Comparison of ENCODE assay signal across 19 mouse cellular contexts in the genomic region with DNA sequence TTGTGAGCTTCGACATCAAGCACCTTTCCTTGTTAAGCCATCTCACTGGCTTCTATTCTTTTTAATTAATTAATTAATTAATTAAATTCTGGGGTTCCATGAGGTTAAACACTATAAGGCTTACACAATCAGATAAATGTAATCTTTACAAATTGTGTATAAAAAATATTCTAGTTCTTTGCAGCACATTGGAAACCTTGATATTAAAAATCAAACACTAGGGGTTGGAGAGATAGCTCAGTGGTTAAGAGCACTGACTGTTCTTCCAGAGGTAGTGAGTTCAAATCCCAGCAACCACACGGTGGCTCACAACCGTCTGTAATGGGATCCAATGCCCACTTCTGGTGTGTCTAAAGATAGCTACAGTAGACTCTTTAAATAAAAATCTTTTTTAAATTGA. TPM values are rescaled to one million over a fixed set of nuclear protein-coding genes. Genes with fewer than 3 reads are reported as not detected.
"Had no signal": no experiment of that assay in that cellular context is flagged by ENCODE, and none has a peak within 500 bp of the region (broad histone marks: within the 10 kb centered on the region; RNA-seq: fewer than 3 reads in every experiment).

No protein-coding gene starts in this region.

- H3K4me1 ChIP-seq: neural tube, embryonic 13.5 days; stomach, embryonic 15.5 days had no signal

- H3K4me3 ChIP-seq: neural tube, embryonic 13.5 days; neural tube, embryonic 15.5 days; stomach, embryonic 15.5 days had no signal

- H3K27me3 ChIP-seq: neural tube, embryonic 13.5 days; neural tube, embryonic 15.5 days; stomach, embryonic 15.5 days had no signal

- H3K4me2 ChIP-seq: neural tube, embryonic 13.5 days; neural tube, embryonic 15.5 days; stomach, embryonic 15.5 days had no signal

- H3K27ac ChIP-seq: neural tube, embryonic 13.5 days; neural tube, embryonic 15.5 days; stomach, embryonic 15.5 days; stomach, postnatal 0 days had no signal

- H3K36me3 ChIP-seq: neural tube, embryonic 13.5 days; neural tube, embryonic 15.5 days; stomach, embryonic 15.5 days had no signal

- H3K9ac ChIP-seq: neural tube, embryonic 13.5 days; neural tube, embryonic 15.5 days; stomach, embryonic 15.5 days had no signal

- H3K9me3 ChIP-seq: neural tube, embryonic 13.5 days; neural tube, embryonic 15.5 days; stomach, embryonic 15.5 days had no signal

- DNase-seq: retina, postnatal 1 day; right cerebral cortex, adult 18-20 months; right cerebral cortex, postnatal 14 days; right cerebral cortex, postnatal 25 days; right cerebral cortex, postnatal 4 days; spleen, adult 18-20 months; thymus, adult 18-20 months; thymus, adult 2 months; thymus, postnatal 14 days; thymus, postnatal 25 days; thymus, postnatal 36 days; thymus, postnatal 4 days had no signal

RNA-seq across cellular contexts. Expression of a gene that starts 33.4 kb away (rescaled TPM):
- total RNA-seq: neutrophil, adult 5-6 weeks had no signal
- polyA plus RNA-seq: neural tube, embryonic 13.5 days; small intestine, adult 2 months; spleen, adult 2 months had no signal

RNA-seq across cellular contexts. Expression of a gene that starts 45.2 kb away (rescaled TPM):
- total RNA-seq: neutrophil, adult 5-6 weeks had no signal
